Comparison of ENCODE assay signal across 23 mouse cellular contexts in genomic region chr3:30163390-30163789, GRCm38 (mm10).
"Had no signal": no experiment of that assay in that cellular context is flagged by ENCODE, and none has a peak within 500 bp of the region (broad histone marks: within the 10 kb centered on the region; RNA-seq: fewer than 3 reads in every experiment).

No protein-coding gene starts in this region.

- H3K4me2 ChIP-seq: heart, embryonic 12.5 days; hindbrain, embryonic 12.5 days; hindbrain, embryonic 14.5 days; limb, embryonic 13.5 days; limb, embryonic 15.5 days; liver, embryonic 12.5 days had no signal

- H3K36me3 ChIP-seq: heart, embryonic 10.5 days; heart, embryonic 12.5 days; hindbrain, embryonic 10.5 days; hindbrain, embryonic 12.5 days; limb, embryonic 13.5 days; limb, embryonic 15.5 days; liver, embryonic 12.5 days had no signal

- H3K4me1 ChIP-seq: hindbrain, embryonic 10.5 days; hindbrain, embryonic 12.5 days; liver, embryonic 12.5 days had no signal

- H3K4me3 ChIP-seq: gastrocnemius, adult 2 months; heart, embryonic 10.5 days; heart, embryonic 12.5 days; hindbrain, embryonic 10.5 days; hindbrain, embryonic 12.5 days; limb, embryonic 13.5 days; limb, embryonic 15.5 days; liver, embryonic 12.5 days had no signal

- ATAC-seq: hindbrain, embryonic 16.5 days; inflammation-experienced regulatory T-cells, adult 6 months; liver, embryonic 12.5 days had no signal

- H3K9me3 ChIP-seq: heart, embryonic 10.5 days; heart, embryonic 12.5 days; hindbrain, embryonic 10.5 days; hindbrain, embryonic 12.5 days; limb, embryonic 13.5 days; limb, embryonic 15.5 days; liver, embryonic 12.5 days had no signal

- H3K27me3 ChIP-seq: heart, embryonic 12.5 days; hindbrain, embryonic 12.5 days; limb, embryonic 13.5 days; limb, embryonic 15.5 days; liver, embryonic 12.5 days had no signal

- H3K9ac ChIP-seq: heart, embryonic 12.5 days; hindbrain, embryonic 12.5 days; hindbrain, embryonic 14.5 days; limb, embryonic 13.5 days; limb, embryonic 15.5 days; liver, embryonic 12.5 days; liver, embryonic 14.5 days had no signal

- DNase-seq: gastrocnemius, adult 2 months; gastrocnemius, postnatal 10 days; gastrocnemius, postnatal 25 days; heart, adult 18-20 months; heart, postnatal 10 days; heart, postnatal 4 days; kidney, adult 11 months; kidney, postnatal 14 days; layer of hippocampus, adult 9-11 months; layer of hippocampus, postnatal 36 days; left cerebral cortex, postnatal 4 days had no signal

- H3K27ac ChIP-seq: gastrocnemius, adult 2 months; heart, embryonic 10.5 days; hindbrain, embryonic 10.5 days; hindbrain, embryonic 12.5 days; hindbrain, embryonic 14.5 days; kidney, postnatal 0 days; limb, embryonic 13.5 days; limb, embryonic 15.5 days; liver, embryonic 12.5 days; liver, embryonic 14.5 days had no signal
